Mouse (Mus musculus) kidney, adult 18-20 months (tissue): ENCODE data around the gene Il1f9.

Experiments
- DNase-seq: peaks from one replicate; pipeline ENCODE4 v3.0.0; 2021

The Il1f9 gene

GRCm38 (mm10) chr2:24186176-24186575 is at the start of gene Il1f9:
TSS of gene Il1f9 (plus strand) at chr2:24186476.
- DNase-seq, result no peak

GRCm38 (mm10) chr2:24152861-24153260 is 33.4 kb upstream of the Il1f9 start, which contains the start of gene Il1f8:
TSS of gene Il1f8 (plus strand) at chr2:24153161.
- DNase-seq, result no peak

GRCm38 (mm10) chr2:24181683-24182331 is 4.5 kb upstream of the Il1f9 start:
- DNase-seq, result peak; percentile 68

GRCm38 (mm10) chr2:24182423-24183147 is 3.7 kb upstream of the Il1f9 start:
- peak; percentile 37 for DNase-seq

- peak; percentile 7 for DNase-seq
Observed at GRCm38 (mm10) chr2:24184092-24184491, 2.2 kb upstream of the Il1f9 start.

- DNase-seq, result no peak
Observed at GRCm38 (mm10) chr2:24187585-24187984, 1.3 kb downstream of the Il1f9 start.

GRCm38 (mm10) chr2:24188189-24188588 is 1.9 kb downstream of the Il1f9 start:
- DNase-seq, result no peak

- DNase-seq, result no peak
Observed at GRCm38 (mm10) chr2:24215118-24215517, 28.8 kb downstream of the Il1f9 start, which contains the start of gene Il1f6. TSS of gene Il1f6 (plus strand) at chr2:24215418.

GRCm38 (mm10) chr2:24227191-24227590 is 40.9 kb downstream of the Il1f9 start:
- DNase-seq, result no peak
